Mouse (Mus musculus) gastrocnemius, postnatal 14 days (tissue): ENCODE results near the gene Emilin2. TPM values are rescaled to one million over a fixed set of nuclear protein-coding genes. Genes with fewer than 3 reads are reported as not detected.
A peak's percentile ranks its signal among the peaks of the same experiment; 100 is the strongest.

ENCODE experiments used
- DNase-seq: peaks from one replicate; pipeline ENCODE4 v3.0.0; 2021; ENCODE audit warnings: mixed read lengths
- intact Hi-C: fragments of 180-260 bp; cut with DNase I; formaldehyde crosslinking; loops from one replicate; pipeline ENCODE4 v1.15.1; 2025; ENCODE audit warnings: low total_unique reads
- total RNA-seq, 2 experiments: library from RNA; stranded (reverse); gene quantifications; 2 replicates each; pipeline ENCODE4 v1.2.3; 2021

Emilin2 gene
- total RNA-seq, 2 experiments from 2014 or later = 17.1 to 24.8 TPM

- intact Hi-C loops = no loop called here
- DNase-seq = no peak
Observed at GRCm38 (mm10) chr17:71273901-71274300, 37.9 kb downstream of the Emilin2 start.

- no peak for DNase-seq
- intact Hi-C loops = no loop called here
Observed at GRCm38 (mm10) chr17:71268599-71268998, 43.2 kb downstream of the Emilin2 start.

GRCm38 (mm10) chr17:71268152-71268551 is 43.6 kb downstream of the Emilin2 start:
- no peak for DNase-seq
- intact Hi-C loops = no loop called here

- intact Hi-C loops = no loop called here
- DNase-seq = no peak
Observed at GRCm38 (mm10) chr17:71267374-71267773, 44.4 kb downstream of the Emilin2 start.

GRCm38 (mm10) chr17:71265336-71266051 is 46.3 kb downstream of the Emilin2 start:
- no peak for DNase-seq
- intact Hi-C loops = no loop called here

- no peak for DNase-seq
- intact Hi-C loops = no loop called here
Observed at GRCm38 (mm10) chr17:71264739-71265138, 47.0 kb downstream of the Emilin2 start.

- no peak for DNase-seq
- intact Hi-C loops = no loop called here
Observed at GRCm38 (mm10) chr17:71263136-71263535, 48.6 kb downstream of the Emilin2 start.

GRCm38 (mm10) chr17:71260658-71261057 is 51.1 kb downstream of the Emilin2 start:
- DNase-seq = no peak
- intact Hi-C loops = no loop called here

- peak; percentile 54 for DNase-seq
- intact Hi-C loops = no loop called here
Observed at GRCm38 (mm10) chr17:71259727-71260126, 52.1 kb downstream of the Emilin2 start.

GRCm38 (mm10) chr17:71256806-71257536 is 54.8 kb downstream of the Emilin2 start:
- no peak for DNase-seq

GRCm38 (mm10) chr17:71256068-71256615 is 55.6 kb downstream of the Emilin2 start:
- intact Hi-C loops = no loop called here
- DNase-seq = no peak

More at GRCm38 (mm10) chr17:71256806-71257536, 54.8 kb downstream of the Emilin2 start:
- intact Hi-C loops = no loop called here

- DNase-seq = peak; percentile 52
- intact Hi-C loops = no loop called here
Observed at GRCm38 (mm10) chr17:71254736-71255135, 57.0 kb downstream of the Emilin2 start.

- no peak for DNase-seq
- intact Hi-C loops = no loop called here
Observed at GRCm38 (mm10) chr17:71254106-71254505, 57.7 kb downstream of the Emilin2 start.

- intact Hi-C loops = no loop called here
- DNase-seq = no peak
Observed at GRCm38 (mm10) chr17:71253391-71253790, 58.4 kb downstream of the Emilin2 start.

GRCm38 (mm10) chr17:71252101-71252500 is 59.7 kb downstream of the Emilin2 start:
- intact Hi-C loops = no loop called here
- DNase-seq = no peak

GRCm38 (mm10) chr17:71251601-71252001 is 60.2 kb downstream of the Emilin2 start:
- no peak for DNase-seq
- intact Hi-C loops = no loop called here

- intact Hi-C loops = no loop called here
- peak; percentile 24 for DNase-seq
Observed at GRCm38 (mm10) chr17:71250819-71251600, 60.8 kb downstream of the Emilin2 start.

- no peak for DNase-seq
- intact Hi-C loops = no loop called here
Observed at GRCm38 (mm10) chr17:71250046-71250445, 61.7 kb downstream of the Emilin2 start.

- no peak for DNase-seq
- intact Hi-C loops = no loop called here
Observed at GRCm38 (mm10) chr17:71248963-71249362, 62.8 kb downstream of the Emilin2 start.

GRCm38 (mm10) chr17:71246022-71246421 is 65.8 kb downstream of the Emilin2 start:
- DNase-seq = no peak
- intact Hi-C loops = no loop called here
